Mouse (Mus musculus) lung, postnatal 14 days (tissue): ENCODE results near the gene Pou2f3.

Experiments
- DNase-seq: peaks from one replicate; pipeline ENCODE4 v3.0.0; 2021

Pou2f3 gene

DNA sequence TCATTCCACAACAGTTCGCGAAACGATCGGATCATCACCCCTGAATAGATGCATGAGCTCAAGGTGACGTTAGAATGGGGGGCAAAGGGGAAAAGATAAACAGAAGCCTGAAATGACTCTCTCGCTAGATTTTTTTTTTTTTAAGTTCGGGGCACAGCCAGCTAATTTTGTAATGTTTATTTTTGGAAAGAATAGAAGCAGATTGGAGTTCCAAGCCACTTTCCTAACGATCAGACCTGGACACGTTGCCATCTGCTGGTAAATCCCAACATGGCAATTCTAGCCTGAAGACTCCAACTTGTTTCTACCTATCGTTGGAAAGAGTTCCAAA lies 103.0 kb downstream of the Pou2f3 start, which contains the start of gene Arhgef12:
TSS of gene Arhgef12 (minus strand) at position 53 of the 331 bp plus-strand sequence.
- DNase-seq: peak; percentile 72

DNA sequence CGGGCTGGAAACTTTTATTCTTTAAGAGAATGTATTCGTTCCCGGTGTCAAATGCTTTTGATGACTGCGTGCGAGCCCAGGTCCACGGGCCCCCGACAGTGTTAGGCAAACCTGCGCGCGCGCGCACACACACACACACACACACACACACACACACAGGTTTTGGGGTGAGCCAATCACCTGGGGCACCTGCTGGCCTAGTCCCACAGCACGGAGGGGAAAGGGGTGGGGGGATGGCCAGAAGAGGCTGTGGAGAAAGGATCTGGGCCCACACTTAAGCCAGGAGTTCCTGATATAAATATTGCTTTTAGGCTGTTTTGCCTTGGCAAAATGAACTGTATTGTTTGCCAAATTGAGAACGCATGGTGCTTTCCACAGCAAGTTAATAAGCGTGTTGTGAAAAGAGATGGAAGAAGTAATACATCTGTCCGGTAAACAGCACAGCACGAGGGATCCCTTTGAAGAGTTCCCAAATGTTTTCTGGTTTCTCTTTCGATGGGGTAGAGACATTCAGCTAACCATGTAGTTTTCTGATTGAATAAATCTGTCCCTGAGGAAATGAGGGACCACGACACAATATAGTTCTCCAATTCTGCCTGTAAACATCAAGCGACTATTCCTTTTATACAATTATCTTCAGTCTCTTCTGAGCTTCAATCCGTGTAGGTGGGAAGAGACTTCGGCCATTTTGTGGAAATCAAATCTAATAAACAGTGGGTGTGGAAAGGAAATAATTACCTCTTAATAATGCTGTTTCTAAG lies 103.6 kb downstream of the Pou2f3 start:
- peak; percentile 39 for DNase-seq

DNA sequence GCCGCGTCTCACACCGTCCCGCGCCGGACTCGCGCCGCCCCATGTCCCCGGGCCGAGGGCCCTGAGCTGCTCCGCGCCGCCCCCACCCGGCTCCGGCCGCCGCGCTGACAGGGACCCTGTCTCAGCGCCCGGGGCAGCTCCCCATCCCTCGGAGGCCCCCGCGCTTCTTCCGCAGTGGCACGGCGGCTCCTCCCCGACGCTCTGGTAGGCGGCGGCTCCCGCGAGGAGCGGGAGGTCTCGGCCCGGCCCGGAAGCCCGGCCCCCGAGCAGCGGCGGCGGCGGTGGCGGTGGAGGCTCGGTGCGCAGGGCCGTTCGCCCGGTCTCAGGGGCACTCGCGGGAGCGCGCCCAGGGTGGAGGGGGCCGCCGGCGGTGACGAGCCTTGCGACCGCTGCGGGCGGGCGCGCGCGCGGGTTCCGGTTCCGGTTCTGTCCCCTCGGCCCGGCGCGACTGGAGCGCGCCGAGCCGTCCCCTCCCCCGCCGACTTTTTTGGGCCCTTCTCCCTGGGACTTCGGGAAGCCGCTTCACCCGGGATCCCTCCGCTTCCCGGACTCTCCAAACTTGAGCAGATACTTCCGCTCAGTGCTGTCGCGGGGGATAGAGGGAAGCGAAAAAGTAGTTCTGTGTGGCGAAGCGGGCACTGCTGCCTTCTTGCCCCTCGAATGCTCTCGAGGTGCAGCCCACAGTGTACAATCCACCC lies 104.4 kb downstream of the Pou2f3 start:
- DNase-seq: peak; percentile 94

DNA sequence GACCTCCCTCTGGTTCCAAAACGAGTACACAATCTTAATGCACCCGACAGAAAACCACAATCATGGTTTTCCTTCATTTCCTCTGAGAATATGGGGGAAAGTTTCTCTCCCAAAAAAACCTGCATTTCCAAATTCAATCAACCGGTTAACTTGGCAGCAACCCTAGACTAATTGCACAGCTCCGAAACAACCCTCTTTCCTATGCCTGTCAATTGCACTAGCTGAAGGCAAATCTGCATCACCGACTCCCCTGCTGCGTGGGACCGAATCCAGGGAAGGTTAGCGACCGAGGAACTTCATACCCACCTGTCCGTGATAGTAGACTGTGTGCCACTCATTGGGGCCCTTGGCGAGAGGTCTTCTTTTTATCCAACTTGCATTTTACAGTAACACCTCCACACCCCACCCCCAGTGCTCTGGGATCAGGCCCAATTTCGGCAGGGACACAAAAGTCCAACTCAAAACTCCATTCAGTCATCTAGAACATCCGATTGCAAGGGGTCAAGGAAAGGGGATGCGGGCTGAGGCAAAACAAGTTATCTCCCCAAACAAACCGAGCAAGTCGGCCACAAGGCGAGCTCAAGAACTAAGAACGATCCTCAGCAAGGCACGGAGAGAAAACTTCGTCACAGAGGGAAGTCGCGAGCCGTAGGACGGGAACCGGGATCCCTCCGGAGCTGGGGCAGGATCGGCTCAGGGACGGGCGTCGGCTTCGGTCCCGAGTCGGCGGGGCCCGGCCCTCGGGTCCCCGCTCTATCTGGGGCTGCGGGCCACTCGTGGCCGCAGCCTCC lies 105.1 kb downstream of the Pou2f3 start:
- peak; percentile 31 for DNase-seq

DNA sequence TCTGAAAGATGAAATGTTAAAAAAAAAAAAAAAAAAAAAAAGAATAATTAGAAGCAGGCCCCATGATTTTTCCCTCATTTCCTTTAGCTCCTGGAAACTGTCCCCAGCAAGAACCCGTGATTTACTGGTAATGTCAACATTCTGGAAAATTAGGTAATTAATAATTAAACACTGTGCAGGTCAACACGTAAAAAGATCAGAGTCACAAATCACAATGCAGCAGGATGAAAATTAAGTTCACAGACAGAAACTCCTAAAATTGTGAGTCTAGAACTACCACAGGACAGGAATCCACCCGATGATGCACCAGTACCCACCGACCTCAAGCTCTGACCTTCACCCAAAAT lies 105.7 kb downstream of the Pou2f3 start:
- DNase-seq: no peak

DNA sequence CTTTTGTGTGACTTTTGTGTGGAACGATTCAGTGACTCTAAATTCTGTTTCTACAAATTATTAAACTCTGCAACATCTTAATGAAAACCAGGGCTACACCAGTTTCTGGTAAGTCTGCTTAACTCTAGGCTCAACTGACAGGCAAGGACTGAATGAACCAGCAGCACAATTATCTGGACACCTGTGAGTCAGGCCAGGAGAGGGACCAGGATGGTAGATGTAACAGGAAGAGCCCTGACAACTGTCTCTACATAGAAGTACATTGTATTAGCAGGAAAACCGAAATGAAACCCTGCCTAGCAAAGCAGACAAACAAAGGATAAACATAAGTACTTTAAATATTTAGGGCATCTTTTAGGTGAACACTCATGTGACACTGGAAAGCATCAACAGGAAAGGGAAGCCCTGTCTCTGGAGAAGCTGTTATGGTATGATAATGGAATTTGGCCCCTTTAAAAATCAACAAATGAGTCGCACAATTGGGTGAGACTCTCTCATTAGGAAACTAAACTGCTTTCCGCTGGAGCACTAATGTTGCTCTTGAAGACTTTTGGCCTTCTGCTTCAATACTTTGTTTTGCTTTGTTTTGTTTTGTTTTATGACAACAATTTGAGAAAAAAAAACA lies 106.4 kb downstream of the Pou2f3 start:
- no peak for DNase-seq

DNA sequence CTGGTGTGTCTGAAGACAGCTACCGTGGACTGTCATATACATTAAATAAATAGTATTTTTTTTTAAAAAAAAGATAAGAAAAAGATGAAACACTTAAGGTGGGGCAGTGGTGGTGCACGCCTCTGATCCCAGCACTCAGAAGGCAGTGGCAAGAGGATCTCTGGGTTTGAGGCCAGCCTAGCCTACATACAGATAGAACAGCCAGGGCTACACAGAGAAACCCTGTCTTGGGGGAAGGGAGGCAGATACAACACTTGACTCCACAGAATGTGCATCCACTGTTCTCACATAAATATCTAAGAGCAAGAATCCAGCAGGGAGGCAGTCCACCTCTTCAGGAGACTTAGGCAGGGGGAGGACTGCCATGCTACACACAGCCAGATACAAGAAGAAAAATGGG lies 107.2 kb downstream of the Pou2f3 start:
- no peak for DNase-seq

DNA sequence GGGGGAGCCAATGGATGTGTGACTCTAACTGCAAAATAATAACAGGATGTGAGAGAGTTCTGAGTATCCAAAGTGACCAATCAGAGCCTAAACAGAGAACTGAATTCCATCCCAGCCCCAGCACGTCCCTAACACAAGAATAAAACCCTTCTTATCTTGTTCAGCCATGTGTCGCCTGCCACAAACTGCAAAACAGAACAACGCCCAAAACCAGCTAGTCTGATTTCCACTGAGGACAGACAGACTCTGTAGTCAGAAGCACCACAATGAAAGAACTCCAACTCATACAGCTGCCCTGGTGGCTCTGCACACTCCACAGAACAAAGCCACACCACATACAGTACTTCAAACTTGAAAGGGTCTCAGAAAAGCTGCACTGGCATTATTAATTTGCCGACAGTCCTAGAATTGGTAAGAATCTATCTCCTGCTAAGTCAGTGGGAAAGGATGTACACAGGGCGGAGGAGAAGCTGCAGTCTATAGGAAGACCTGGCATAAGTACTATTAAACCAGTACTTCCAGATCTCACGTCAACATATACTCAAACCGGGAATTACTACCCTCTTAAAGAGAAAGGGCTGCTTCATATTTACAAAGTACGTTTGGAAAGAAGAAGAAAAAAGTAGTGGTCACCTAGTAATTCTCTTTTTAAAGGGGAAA lies 108.1 kb downstream of the Pou2f3 start:
- DNase-seq: peak; percentile 32

DNA sequence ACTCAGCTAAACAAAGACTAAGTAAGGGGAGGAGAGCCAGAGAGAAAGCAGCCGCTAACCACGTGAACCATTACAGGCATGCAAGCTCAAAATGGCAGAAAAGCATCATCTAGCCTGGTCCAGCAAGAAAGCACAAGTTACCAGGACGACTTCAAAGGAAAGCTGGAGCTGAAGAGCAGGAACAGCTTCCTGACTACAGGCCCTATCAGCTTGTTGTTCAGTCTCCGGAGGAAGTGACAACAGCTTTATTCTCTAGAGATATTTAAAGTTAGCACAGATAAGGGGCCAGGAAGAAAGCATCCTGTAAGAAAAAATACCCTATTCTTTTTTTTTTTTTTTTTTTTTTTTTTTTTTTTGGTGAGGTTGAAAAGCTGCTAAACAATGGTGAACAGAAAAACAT lies 111.2 kb downstream of the Pou2f3 start:
- DNase-seq: no peak

DNA sequence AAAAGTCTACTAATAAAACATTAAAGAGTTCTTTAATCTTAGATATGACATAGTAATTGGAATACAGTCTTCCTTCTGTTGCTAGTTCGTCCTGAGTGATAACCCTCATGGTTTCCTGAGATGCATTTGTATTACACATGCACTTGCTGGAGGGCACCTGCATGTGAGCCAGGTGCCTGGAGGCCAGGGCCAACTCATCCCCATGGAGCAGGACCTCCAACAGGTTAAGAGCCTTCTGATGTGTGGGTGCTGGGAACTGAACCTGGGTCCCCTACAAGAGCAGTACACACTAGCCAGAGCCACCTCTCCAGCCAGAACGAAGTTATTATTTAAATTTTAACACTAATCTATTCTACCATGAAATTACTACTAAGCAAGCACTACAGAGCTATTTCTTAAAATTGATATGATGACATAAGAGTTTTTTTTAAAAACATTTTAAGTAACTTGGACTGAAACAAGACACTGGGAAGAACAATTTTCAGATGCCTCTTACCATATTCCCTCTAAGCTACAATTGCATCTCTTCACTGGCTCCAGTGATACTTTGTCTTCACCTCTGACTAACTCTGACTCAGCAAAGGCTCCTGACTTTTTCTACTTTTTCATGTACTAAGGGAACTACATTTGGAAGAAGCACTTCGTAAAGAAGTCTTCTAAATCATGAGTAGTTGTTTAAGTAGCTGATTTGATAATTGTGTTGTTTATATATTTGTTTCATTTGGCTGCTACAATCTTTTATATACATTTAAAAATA lies 112.2 kb downstream of the Pou2f3 start:
- no peak for DNase-seq

DNA sequence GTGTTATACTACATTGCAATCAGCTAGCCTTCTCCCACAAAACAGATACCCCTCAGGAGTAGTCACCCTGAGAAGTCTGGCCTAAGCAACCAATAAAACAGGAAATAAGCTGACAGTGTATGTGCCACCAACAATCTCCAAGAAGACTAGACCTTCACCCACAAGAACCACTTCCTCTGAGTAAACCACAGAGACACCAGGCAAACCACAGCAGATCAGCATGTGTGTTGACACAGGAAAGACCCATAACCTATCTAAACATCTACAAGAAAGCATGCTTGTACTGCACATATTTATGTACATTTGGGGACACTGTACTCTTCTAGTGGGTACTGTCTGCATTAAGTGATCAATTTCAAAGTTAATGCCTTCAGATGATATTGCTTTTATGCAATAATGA lies 113.8 kb downstream of the Pou2f3 start:
- DNase-seq: no peak

DNA sequence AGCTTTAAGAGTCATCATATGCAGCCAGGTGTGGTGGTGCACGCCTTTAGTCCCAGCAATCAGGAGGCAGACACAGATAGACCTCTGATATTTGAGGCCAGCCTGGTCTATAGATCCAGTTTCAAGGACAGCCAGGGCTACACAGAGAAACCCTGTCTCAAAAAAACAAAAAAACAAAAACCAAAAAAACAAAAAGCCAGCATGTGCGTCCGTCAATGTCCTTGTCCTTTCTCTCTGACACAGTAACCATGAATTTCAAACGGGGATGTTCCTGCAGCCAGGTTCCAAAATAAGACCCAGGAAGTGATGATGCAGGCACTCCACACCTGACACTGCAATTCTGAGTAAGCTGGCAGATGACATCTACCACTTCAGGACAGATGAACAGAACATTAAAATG lies 115.3 kb downstream of the Pou2f3 start:
- DNase-seq: no peak

DNA sequence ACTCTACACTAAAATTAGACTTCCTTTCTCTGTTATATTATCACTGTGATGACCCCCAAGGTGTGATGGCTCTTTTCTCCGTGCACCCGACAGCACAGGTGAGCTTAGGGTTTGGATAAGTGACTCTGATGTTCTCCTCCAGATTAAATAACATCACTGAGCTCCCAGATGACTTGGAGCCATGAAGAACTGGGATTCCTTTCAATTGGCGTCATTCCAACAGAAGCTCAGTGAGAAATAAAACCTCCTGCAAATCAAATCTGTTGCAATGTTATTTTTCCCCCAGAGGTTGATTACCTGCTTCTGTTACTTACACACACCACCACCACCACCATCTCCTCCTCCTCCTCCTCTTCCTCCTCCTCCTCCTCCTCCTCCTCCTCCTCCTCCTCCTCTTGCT lies 116.4 kb downstream of the Pou2f3 start:
- peak; percentile 28 for DNase-seq

DNA sequence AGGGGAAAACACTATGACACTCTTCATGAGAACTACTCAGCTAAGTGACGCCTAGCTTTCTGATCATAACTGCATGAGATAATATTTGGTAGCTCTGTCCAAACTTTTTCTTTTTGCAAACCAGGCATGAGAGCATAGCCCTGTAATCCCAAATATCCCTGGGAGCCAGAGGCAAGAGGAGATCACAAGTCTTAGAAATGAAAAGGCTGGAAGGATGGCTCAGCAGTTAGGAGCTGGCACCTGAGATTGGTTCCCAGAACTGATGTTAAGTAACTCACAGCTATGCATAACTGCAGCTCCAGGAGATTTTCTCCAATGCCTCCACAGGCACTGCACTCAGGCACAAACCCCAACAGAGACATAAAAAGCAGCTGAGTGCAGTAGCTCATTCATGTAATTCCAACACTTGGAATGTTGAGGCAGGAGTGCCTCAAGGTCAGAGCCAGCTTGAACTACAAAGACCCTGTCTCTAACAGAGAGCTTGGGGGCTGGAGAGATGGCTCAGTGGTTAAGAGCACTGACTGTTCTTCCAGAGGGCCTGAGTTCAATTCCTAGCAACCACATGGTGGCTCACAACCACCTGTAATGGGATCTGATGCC lies 124.4 kb downstream of the Pou2f3 start:
- no peak for DNase-seq

DNA sequence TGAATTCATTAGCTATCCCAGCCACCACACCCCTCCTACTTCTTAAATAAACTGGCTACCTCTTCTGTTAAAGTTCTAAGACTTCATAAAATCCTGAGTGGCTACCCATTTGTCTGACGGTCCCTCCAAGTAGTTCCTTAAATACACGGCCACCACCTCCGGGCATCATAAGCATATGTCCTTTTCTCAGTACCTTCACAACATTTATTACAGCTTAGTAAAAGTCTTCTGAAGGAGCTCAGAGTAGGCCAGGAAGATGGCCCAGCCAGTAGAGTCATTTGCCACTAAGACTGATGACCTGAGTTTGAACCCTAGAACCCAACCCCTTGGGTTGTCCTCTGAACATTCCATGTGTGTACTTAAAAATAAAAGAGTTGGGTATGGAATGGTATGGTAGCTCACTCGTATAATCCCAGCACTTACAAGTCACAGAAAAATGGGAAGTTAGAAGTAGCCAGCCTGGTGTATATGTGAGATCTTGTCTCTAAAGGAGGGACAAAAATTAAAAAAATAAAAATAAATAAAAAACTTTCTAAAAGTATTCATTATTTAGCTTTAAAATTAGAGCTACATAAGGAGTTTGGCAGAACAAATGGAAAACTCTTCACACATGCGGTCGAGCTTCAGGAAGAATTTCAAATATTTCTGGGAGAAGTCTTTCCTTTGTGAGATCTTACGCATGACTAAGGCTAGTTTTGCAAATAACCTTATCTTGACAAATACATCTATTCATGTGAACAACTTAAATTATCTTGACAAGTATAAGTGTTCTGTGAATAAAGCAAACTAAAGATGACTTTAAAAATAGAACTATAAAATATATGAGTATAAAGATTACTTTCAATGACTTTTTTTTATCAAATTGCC lies 125.4 kb downstream of the Pou2f3 start:
- DNase-seq: no peak

DNA sequence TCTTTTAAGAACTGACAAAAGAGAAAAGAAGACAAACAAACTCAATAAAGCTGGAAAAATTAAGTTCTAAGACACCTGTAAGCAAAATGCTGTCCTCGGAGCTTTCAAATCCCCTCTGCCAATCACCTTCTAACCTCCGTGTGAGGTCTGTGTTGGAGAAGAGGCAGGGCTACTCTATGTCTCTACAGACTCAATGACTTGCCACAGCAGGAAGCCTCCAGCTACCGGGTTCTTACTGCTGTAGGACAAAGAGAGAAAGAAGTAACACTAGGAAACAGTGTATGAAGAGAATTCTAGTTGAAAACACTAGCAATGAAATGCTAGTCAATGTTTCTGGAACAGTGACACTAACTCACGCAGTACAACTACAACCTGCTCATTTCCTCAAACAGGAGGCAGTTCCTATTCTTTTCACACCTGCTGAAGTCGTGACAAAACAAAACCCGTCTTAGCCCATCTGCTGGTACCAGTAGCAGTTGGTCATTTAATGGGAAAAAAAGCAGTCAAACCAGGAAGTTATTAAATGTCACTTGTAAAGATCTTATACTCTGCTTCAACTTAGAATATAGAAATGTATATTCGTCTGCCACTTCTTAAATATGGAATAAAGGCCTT lies 126.6 kb downstream of the Pou2f3 start:
- no peak for DNase-seq

DNA sequence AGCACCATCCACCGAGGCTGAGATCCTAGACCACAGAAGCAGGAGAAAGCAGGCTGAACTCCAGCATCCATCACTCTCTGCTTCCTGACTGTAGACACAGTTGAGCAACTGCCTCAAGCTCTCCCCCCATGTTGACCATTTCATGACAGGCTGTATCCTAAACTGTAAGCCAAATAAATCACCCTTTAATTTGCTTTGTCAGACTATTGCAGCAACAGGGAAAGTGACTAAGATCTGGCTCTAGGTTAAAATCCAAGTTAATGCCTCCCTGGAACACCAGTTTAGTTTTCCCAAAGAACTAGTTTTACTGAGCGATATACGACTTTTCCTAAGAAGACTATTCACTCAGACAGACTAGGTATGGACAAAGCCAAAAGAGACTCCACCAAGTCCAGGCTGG lies 131.5 kb downstream of the Pou2f3 start:
- DNase-seq: no peak

DNA sequence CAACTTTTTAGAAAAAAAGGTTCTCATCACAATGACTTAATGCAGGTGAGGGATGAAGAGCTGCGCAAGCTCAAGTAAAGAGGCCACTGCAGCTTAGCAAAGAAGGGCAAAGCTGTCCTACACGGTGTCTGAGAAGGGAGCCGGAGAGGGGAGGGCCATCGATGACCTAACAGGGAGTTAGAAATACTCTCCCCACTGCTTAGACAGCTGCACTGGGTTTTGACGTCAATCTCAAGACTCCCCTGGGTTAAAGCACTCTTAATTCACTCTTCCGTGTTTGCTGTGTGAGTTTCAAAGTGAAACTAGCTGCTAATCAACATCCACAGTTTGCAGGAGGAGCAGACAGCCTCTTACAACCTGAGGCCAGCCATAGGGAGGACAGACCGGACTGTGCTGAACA lies 134.0 kb downstream of the Pou2f3 start:
- DNase-seq: no peak

DNA sequence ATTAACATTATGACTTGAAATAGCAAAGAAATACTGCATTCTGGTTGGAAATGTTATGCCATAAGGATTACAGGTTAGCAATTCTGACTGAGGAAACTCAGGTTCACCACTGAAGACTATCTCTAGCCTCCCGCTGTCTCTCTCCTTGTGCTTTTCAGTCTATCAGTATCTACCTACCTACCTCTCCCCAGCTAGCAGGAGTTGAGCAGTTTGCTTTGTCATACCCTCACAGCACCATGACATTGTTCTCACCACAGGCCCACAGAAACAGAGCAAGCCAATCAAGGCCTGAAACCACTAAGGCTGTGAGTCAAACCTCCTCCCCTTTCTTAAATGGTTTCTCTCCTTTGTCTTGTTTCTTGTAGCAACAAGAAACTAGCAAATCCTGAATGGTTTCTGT lies 135.6 kb downstream of the Pou2f3 start:
- DNase-seq: no peak
